Mouse (Mus musculus) heart, postnatal 14 days (tissue): Measurements from ENCODE around the gene Gm10945. TPM values are rescaled to one million over a fixed set of nuclear protein-coding genes. Genes with fewer than 3 reads are reported as not detected.

ENCODE experiments used
- DNase-seq, 2 experiments: peaks; one replicate each; pipeline ENCODE4 v3.0.0; 2021 to 2022
- intact Hi-C: fragments of 180-260 bp; cut with DNase I; formaldehyde crosslinking; loops from one replicate; pipeline ENCODE4 v1.15.1; 2025
- long read RNA-seq, 2 experiments: library from polyadenylated mRNA; stranded (forward); transcript quantifications; one replicate each; pipeline ENCODE4 v2.0.0; 2021
- total RNA-seq, 2 experiments: library from RNA; stranded (reverse); gene quantifications; 2 replicates each; pipeline ENCODE4 v1.2.3; 2021

The Gm10945 gene
- total RNA-seq: not detected
- long read RNA-seq, experiment 1: 0 reads
- long read RNA-seq, experiment 2: 0 reads

- peak; percentile 28 to 63 for DNase-seq
- intact Hi-C loops: no loop called here
Observed at GRCm38 (mm10) chr10:6761287-6761811, at the start of gene Gm10945. Gene Gm10945, minus strand, starts transcription at chr10:6761761.

DNA sequence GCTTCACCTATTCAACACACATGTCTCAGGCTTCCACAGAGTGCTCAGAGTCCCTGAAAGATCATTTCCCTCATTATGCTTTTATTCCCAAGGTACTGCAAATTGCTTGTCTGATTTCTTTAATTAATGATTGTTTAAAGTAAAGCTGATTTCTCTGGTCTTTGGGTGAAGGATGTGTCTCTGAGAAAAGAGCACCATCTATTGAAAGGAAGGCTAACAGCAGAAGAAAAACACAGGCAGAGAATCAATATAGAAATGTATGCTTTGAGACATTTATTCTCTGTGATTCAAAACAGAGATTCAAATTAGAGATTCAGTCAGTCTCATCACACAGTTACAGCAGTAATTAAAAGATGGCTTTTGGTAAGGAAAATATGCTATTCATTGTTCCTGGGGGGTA, 28.7 kb upstream of the Gm10945 start:
- no peak for DNase-seq
- intact Hi-C loops: no loop called here

GRCm38 (mm10) chr10:6788517-6789237, 27.1 kb upstream of the Gm10945 start:
- DNase-seq: peak; percentile 62 to 70
- intact Hi-C loops: no loop called here

GRCm38 (mm10) chr10:6758206-6758605, 3.4 kb downstream of the Gm10945 start, which contains the start of gene Oprm1:
Gene Oprm1, plus strand, starts transcription at chr10:6758506.
- no peak for DNase-seq
- intact Hi-C loops: no loop called here

DNA sequence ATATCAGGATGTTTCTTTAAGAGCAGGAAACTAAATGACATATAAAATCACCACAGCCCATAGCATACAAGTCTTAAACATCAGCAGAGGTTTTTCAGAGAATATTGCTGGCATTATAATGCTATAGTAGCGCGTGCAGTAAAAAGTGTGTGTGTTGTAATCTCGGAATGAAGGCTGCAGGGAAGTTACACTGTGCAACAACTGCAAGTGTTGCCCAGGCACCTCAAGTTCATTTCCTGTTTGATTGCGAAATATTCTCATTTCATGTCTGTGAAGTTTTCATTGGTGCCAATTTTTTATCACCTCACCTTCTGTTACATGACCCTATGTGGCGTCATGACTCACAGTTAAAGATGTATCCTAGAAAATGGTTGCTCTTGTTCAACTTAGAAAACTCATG, 8.2 kb downstream of the Gm10945 start:
- DNase-seq: no peak
- intact Hi-C loops: no loop called here

GRCm38 (mm10) chr10:6728469-6728868, 33.1 kb downstream of the Gm10945 start:
- DNase-seq: no peak
- intact Hi-C loops: no loop called here

- intact Hi-C loops: no loop called here
- DNase-seq: no peak
Observed at GRCm38 (mm10) chr10:6723765-6724164, 37.8 kb downstream of the Gm10945 start.

- no peak for DNase-seq
- intact Hi-C loops: no loop called here
Observed at GRCm38 (mm10) chr10:6717181-6717948, 44.2 kb downstream of the Gm10945 start.

- no peak for DNase-seq
- intact Hi-C loops: no loop called here
Observed at GRCm38 (mm10) chr10:6705226-6705885, 56.2 kb downstream of the Gm10945 start.

- DNase-seq: peak; percentile 30 to 63
- intact Hi-C loops: loop anchor here (2.0 kb wide), 1 partner anchor 658 kb away; no protein-coding TSS in a partner anchor
Observed at GRCm38 (mm10) chr10:6694218-6694850, 67.2 kb downstream of the Gm10945 start.

Other genes with a start within 250 kb of the Gm10945 start
- not detected for gene Oprm1, start 3.3 kb downstream of the Gm10945 start, total RNA-seq